Mouse (Mus musculus) heart, postnatal 0 days (tissue): ENCODE results near the gene Epb41l4b. TPM values are rescaled to one million over a fixed set of nuclear protein-coding genes. Genes with fewer than 3 reads are reported as not detected.

Experiments used
- ATAC-seq: fragments of 200-750 bp; cut with Nextera tagmentation; 2 replicates; pipeline ENCODE4 v1.8.0; 2017; ENCODE audit warnings: low read depth, moderate number of reproducible peaks, moderate library complexity; ENCODE audit not compliant: insufficient read depth
- DNase-seq: peaks from one replicate; pipeline ENCODE4 v3.0.0-alpha.2; 2016; ENCODE audit warnings: low spot score
- H3K27ac ChIP-seq: fragments of 300-500 bp; sonication (generic); 2 replicates; pipeline ENCODE4 v1.5.1; 2014; ENCODE audit warnings: low read depth, mild to moderate bottlenecking
- H3K27me3 ChIP-seq: fragments of 300-500 bp; sonication (generic); 2 replicates; pipeline ENCODE4 v1.6.1; 2014; ENCODE audit warnings: low read length, mixed read lengths; ENCODE audit not compliant: control insufficient read depth, insufficient read depth
- H3K36me3 ChIP-seq: fragments of 300-500 bp; sonication (generic); replicated peaks from 2 replicates; pipeline ENCODE4 v1.6.1; 2014; ENCODE audit warnings: low read length, mixed read lengths; ENCODE audit not compliant: control insufficient read depth, insufficient read depth
- H3K4me1 ChIP-seq: fragments of 300-500 bp; sonication (generic); 2 replicates; pipeline ENCODE4 v1.6.1; 2014; ENCODE audit warnings: antibody characterized with exemption; ENCODE audit not compliant: control insufficient read depth, insufficient read depth
- H3K4me2 ChIP-seq: fragments of 300-500 bp; sonication (generic); 2 replicates; pipeline ENCODE4 v1.6.1; 2014; ENCODE audit warnings: low read depth, mild to moderate bottlenecking, low read length, moderate library complexity
- H3K4me3 ChIP-seq: fragments of 300-500 bp; sonication (generic); 2 replicates; pipeline ENCODE4 v1.5.1; 2014; ENCODE audit warnings: low read depth, low read length
- H3K9ac ChIP-seq: fragments of 300-500 bp; sonication (generic); replicated peaks from 2 replicates; pipeline ENCODE4 v1.6.1; 2014; ENCODE audit warnings: low read depth, low read length, mixed read lengths
- H3K9me3 ChIP-seq: fragments of 300-500 bp; sonication (generic); replicated peaks from 2 replicates; pipeline ENCODE4 v1.6.1; 2016; ENCODE audit warnings: low read length; ENCODE audit not compliant: control insufficient read depth
- CTCF ChIP-seq: IDR thresholded peaks from 2 replicates; pipeline ENCODE4 v1.5.1; 2016; ENCODE audit warnings: antibody characterized with exemption, control low read depth, low read depth
- EP300 ChIP-seq: IDR thresholded peaks from 2 replicates; pipeline ENCODE4 v1.6.1; 2016; ENCODE audit warnings: antibody characterized with exemption, low read depth
- WGBS: fragments of 180-500 bp; shearing (Covaris S2); extraction: QIAGEN DNeasy Blood & Tissue Kit; methylation state at CpG from one replicate; pipeline ENCODE4 v1.1.7; 2014; 5-methylcytosine and 5-hydroxymethylcytosine counted together
- polyA plus RNA-seq: library from polyadenylated mRNA; unstranded; fragments of >200 nt; fragmentation: Nextera tagmentation; extraction: Ambion mirVana; gene quantifications from 2 replicates; pipeline ENCODE4 v1.2.1, GENCODE M21; 2015
- total RNA-seq: library from RNA; depleted of rRNA; stranded (reverse); fragments of >200 nt; gene quantifications from 2 replicates; pipeline ENCODE4 v1.2.3, GENCODE M21; 2014; ENCODE audit warnings: low replicate concordance

Epb41l4b gene
- total and polyA plus RNA-seq, 2 experiments from 2014 or later = 0.19 to 0.37 TPM

DNA sequence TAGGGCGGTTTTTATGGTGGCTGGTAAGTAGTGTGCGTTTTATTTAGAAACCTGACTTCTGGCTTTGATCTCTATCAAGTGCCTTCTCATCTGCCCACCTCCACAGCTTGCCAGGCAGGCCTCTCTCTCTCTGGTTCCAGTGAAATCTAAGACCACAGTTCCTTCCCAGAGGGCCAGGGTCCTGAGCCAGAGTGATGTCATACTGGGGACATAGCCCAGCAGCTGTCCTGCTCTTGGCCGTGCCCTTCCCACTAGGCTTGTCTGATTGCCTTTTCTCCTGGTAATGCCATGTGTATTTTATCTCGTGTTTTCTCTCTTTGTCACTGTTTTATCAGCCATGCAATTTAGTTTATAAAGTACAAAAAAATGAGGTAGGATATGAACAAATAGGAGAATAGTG, 40.3 kb upstream of the Epb41l4b start:
- H3K36me3 ChIP-seq = no peaks in the 10 kb centered on the region
- no peaks in the 10 kb centered on the region for H3K9me3 ChIP-seq
- H3K9ac ChIP-seq = no peak overlapping the region
- TF ChIP-seq CTCF (no peak), EP300 (no peak)
- no peak overlapping the region for H3K27ac ChIP-seq
- no peaks in the 10 kb centered on the region for H3K4me1 ChIP-seq
- DNase-seq (no peak), ATAC-seq (no peak)
- H3K4me2 ChIP-seq = no peak overlapping the region
- H3K4me3 ChIP-seq = no peak overlapping the region
- H3K27me3 ChIP-seq = no peaks in the 10 kb centered on the region
- WGBS = 58% methylated on average over 4 of the region's 4 CpGs

DNA sequence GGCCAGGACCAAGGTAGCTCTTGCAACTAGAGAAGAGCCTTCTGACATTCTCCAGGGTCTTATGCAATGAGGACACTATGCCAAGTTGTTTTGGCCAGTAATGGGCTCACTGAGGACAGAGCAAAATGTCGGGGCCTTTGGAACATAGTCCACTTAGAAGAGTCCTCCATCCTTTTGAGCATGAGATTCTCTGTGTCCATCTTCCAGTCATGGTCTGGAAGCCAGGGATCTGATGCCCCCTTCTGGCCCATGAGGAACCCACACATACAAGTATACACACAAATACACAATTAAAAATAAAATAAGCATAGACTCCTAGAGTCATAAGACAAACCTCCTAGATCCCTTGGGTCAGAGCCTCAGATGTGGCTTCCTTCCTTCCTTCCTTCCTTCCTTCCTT, 38.3 kb upstream of the Epb41l4b start:
- Histone ChIP-seq H3K4me3 (no peak overlapping the region), H3K27me3 (no peaks in the 10 kb centered on the region), H3K9me3 (no peaks in the 10 kb centered on the region), H3K4me1 (no peaks in the 10 kb centered on the region), H3K27ac (no peak overlapping the region), H3K4me2 (no peak overlapping the region), H3K9ac (no peak overlapping the region), H3K36me3 (no peaks in the 10 kb centered on the region)
- WGBS = 57% methylated on average over 1 of the region's 1 CpGs
- DNase-seq (peak; percentile 31), ATAC-seq (no peak)
- TF ChIP-seq EP300 (no peak), CTCF (peak; percentile 52)

GRCm38 (mm10) chr4:57178881-57179280, 35.6 kb upstream of the Epb41l4b start:
- no peak for DNase-seq
- TF ChIP-seq EP300 (no peak), CTCF (no peak)
- no peak overlapping the region for H3K9ac ChIP-seq
- H3K4me1 ChIP-seq = no peaks in the 10 kb centered on the region; the same call in 1 of the 2 replicates
- H3K36me3 ChIP-seq = no peaks in the 10 kb centered on the region
- no peak overlapping the region for H3K4me2 ChIP-seq
- no peaks in the 10 kb centered on the region for H3K9me3 ChIP-seq
- ATAC-seq = no peak
- no peak overlapping the region for H3K4me3 ChIP-seq
- H3K27ac ChIP-seq = no peak overlapping the region
- 75% methylated on average over 4 of the region's 4 CpGs for WGBS
- H3K27me3 ChIP-seq = no peaks in the 10 kb centered on the region

- Histone ChIP-seq H3K27ac (no peak overlapping the region), H3K9me3 (no peaks in the 10 kb centered on the region), H3K4me2 (no peak overlapping the region), H3K36me3 (no peaks in the 10 kb centered on the region), H3K4me3 (no peak overlapping the region), H3K4me1 (peaks cover 7% of the 10 kb centered on the region; the same call in 1 of the 2 replicates), H3K9ac (no peak overlapping the region), H3K27me3 (no peaks in the 10 kb centered on the region)
- ATAC-seq (no peak; the same call in 1 of the 2 replicates), DNase-seq (no peak)
- TF ChIP-seq CTCF (no peak), EP300 (no peak)
- WGBS = 56% methylated on average over 10 of the region's 10 CpGs
These were observed 32.1 kb upstream of the Epb41l4b start for GRCm38 (mm10) chr4:57175329-57175728.

GRCm38 (mm10) chr4:57172861-57173260, 29.6 kb upstream of the Epb41l4b start:
- no peak for TF ChIP-seq EP300
- no peak for TF ChIP-seq CTCF
- DNase-seq = no peak
- Histone ChIP-seq H3K36me3 (no peaks in the 10 kb centered on the region), H3K4me2 (no peak overlapping the region), H3K4me1 (peaks cover 7% of the 10 kb centered on the region; the same call in 1 of the 2 replicates), H3K9ac (no peak overlapping the region), H3K4me3 (no peak overlapping the region), H3K27ac (no peak overlapping the region), H3K27me3 (no peaks in the 10 kb centered on the region), H3K9me3 (no peaks in the 10 kb centered on the region)
- 47% methylated on average over 8 of the region's 8 CpGs for WGBS
- ATAC-seq = no peak

DNA sequence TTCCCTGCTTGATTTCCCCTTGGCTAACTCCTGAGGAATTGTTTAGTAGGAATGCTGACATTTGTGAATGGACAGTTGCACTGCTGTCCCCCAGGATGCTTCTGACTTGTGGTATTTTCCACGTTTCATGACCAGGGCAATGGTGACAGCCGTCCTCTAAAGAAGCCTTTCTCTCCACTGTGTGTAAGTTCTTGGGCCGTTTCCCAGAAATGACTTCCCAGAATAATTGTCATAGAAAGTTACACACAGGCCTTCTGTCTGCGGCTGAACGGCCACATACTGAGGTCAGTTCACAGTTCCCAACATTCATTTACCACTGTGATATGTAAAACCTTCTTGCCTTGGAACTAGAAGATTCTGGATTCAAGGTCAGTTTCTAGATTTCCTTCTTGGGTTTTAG, 28.6 kb upstream of the Epb41l4b start:
- H3K4me3 ChIP-seq = no peak overlapping the region
- WGBS = 12% methylated on average over 5 of the region's 5 CpGs
- no peaks in the 10 kb centered on the region for H3K27me3 ChIP-seq
- no peaks in the 10 kb centered on the region for H3K9me3 ChIP-seq
- no peak for TF ChIP-seq EP300
- TF ChIP-seq CTCF = no peak
- H3K27ac ChIP-seq = peak overlapping the region; percentile 79
- H3K4me2 ChIP-seq = no peak overlapping the region
- H3K4me1 ChIP-seq = peaks cover 7% of the 10 kb centered on the region; the same call in 1 of the 2 replicates
- H3K9ac ChIP-seq = no peak overlapping the region
- ATAC-seq (peak; percentile 74), DNase-seq (peak; percentile 77)
- H3K36me3 ChIP-seq = no peaks in the 10 kb centered on the region
